12 mouse cellular contexts compared by ENCODE assay signal in genomic region chr2:44068151-44068840, GRCm38 (mm10).
DNase-seq lines count a peak whose midpoint lies in the region; TF ChIP-seq lines count a peak whose summit lies in the region.
"Had no signal": no experiment of that assay in that cellular context is flagged by ENCODE, and none has a peak within 500 bp of the region (broad histone marks: within the 10 kb centered on the region; RNA-seq: fewer than 3 reads in every experiment).

No protein-coding gene starts in this region.

- no peak overlapping the region for H3K4me3 ChIP-seq in layer of hippocampus, adult 2 months
- H3K4me3 ChIP-seq: embryonic facial prominence, embryonic 12.5 days; intestine, embryonic 15.5 days had no signal

- DNase-seq in cerebellum, postnatal 14 days = peak; percentile 7 to 33
- no peak for DNase-seq in cerebellum, adult 18-20 months
- no peak for DNase-seq in layer of hippocampus, adult 2 months (ENCODE audit: low spot score in 2 of 2)
- no peak for DNase-seq in layer of hippocampus, postnatal 25 days (ENCODE audit: extremely low spot score in 1 of 2, low spot score in 1 of 2)
- DNase-seq in adipocyte (ENCODE audit: low spot score) = peak; percentile 37
- DNase-seq in gastrocnemius, postnatal 25 days = peak; percentile 66
- no peak for DNase-seq in adrenal gland, adult 2 months
- DNase-seq in ovary, postnatal 14 days (ENCODE audit: low spot score) = no peak
- DNase-seq: kidney, postnatal 25 days; thymus, adult 18-20 months had no signal

- peak overlapping the region; percentile 61 for H3K27ac ChIP-seq in layer of hippocampus, adult 2 months
- H3K27ac ChIP-seq: embryonic facial prominence, embryonic 12.5 days; intestine, embryonic 15.5 days had no signal

- TF ChIP-seq CTCF in layer of hippocampus, adult 2 months (conservative IDR thresholded peaks at IDR 0.05) = no peak

Comparison
In these comparisons a context has a peak if more than half of its experiments do, and no peak if none do; other contexts are left out.
1. DNase-seq: peak in cerebellum, postnatal 14 days (2 of 2), adipocyte (single experiment) and gastrocnemius, postnatal 25 days (single experiment); none in cerebellum, adult 18-20 months (0 of 2), layer of hippocampus, adult 2 months (0 of 2), layer of hippocampus, postnatal 25 days (0 of 2), adrenal gland, adult 2 months (single experiment) and ovary, postnatal 14 days (single experiment).